In genomic region chrX:128780411-128780810, GRCm38 (mm10) we compare ENCODE assay signal across 13 mouse cellular contexts.
"Had no signal": no experiment of that assay in that cellular context is flagged by ENCODE, and none has a peak within 500 bp of the region (broad histone marks: within the 10 kb centered on the region; RNA-seq: fewer than 3 reads in every experiment).

No protein-coding gene starts in this region.

- H3K36me3 ChIP-seq: liver, embryonic 13.5 days had no signal

- H3K4me1 ChIP-seq: liver, embryonic 13.5 days had no signal

- H3K9ac ChIP-seq: liver, embryonic 13.5 days had no signal

- H3K4me2 ChIP-seq: liver, embryonic 13.5 days; midbrain, embryonic 11.5 days had no signal

- H3K4me3 ChIP-seq: left cerebral cortex, adult 2 months; liver, embryonic 13.5 days had no signal

- H3K27ac ChIP-seq: left cerebral cortex, adult 2 months; liver, embryonic 13.5 days had no signal

- H3K9me3 ChIP-seq: liver, embryonic 13.5 days had no signal

- DNase-seq: kidney, adult 18-20 months; kidney, adult 9 months; kidney, postnatal 14 days; kidney, postnatal 4 days; liver, embryonic 13.5 days; lung, adult 2 months; lung, postnatal 14 days; lung, postnatal 4 days; midbrain, embryonic 14.5 days; thymus, adult 18-20 months; thymus, postnatal 36 days had no signal

- H3K27me3 ChIP-seq: liver, embryonic 13.5 days had no signal
